Mouse (Mus musculus) MEL (cell line): ENCODE results near the gene Gpx1.
"Not testable (repeated sequence)": the region's sequence is repeated elsewhere in the genome, so short reads cannot be mapped to it uniquely, and the experiment has no call there.

Source experiments
- CHD2 ChIP-seq: IDR thresholded peaks from 2 replicates; pipeline ENCODE4 v1.6.1; 2011; ENCODE audit warnings: low read length, improper control_type of control experiment
- CTCF ChIP-seq, 3 experiments: IDR thresholded peaks in 2 of 3; conservative IDR thresholded peaks in 1 of 3; 2 replicates each; pipeline ENCODE4 v1.5.1; 2011 to 2012; ENCODE audit warnings: low read length in 3 of 3, low read depth in 2 of 3, mild to moderate bottlenecking in 2 of 3, improper control_type of control experiment in 1 of 3, inconsistent platforms in 1 of 3, mixed read lengths in 1 of 3, moderate library complexity in 1 of 3; ENCODE audit not compliant: control insufficient read depth in 1 of 3, insufficient read depth in 1 of 3, poor library complexity in 1 of 3, severe bottlenecking in 1 of 3
- EP300 ChIP-seq, 2 experiments: IDR thresholded peaks; 2 replicates each; pipeline ENCODE4 v1.6.1; 2011; ENCODE audit warnings: improper control_type of control experiment in 2 of 2, low read length in 2 of 2, low read depth in 1 of 2, mild to moderate bottlenecking in 1 of 2
- POLR2A ChIP-seq, 2 experiments: IDR thresholded peaks; 2 replicates each; pipeline ENCODE4 v1.6.1; 2011 to 2012; ENCODE audit warnings: low read length in 2 of 2, mild to moderate bottlenecking in 2 of 2, control low read depth in 1 of 2, improper control_type of control experiment in 1 of 2, low read depth in 1 of 2, moderate library complexity in 1 of 2; ENCODE audit not compliant: control insufficient read depth in 1 of 2, insufficient read depth in 1 of 2, poor library complexity in 1 of 2
- POLR2AphosphoS2 ChIP-seq: IDR thresholded peaks from 2 replicates; pipeline ENCODE4 v1.6.1; 2011; ENCODE audit warnings: low read length, improper control_type of control experiment
- TBP ChIP-seq: IDR thresholded peaks from 2 replicates; pipeline ENCODE4 v1.8.0; 2011; ENCODE audit warnings: low read depth, low read length, improper control_type of control experiment
- TCF12 ChIP-seq: IDR thresholded peaks from 2 replicates; pipeline ENCODE4 v1.6.1; 2014; ENCODE audit warnings: low read depth, mild to moderate bottlenecking, inconsistent platforms, low read length, improper control_type of control experiment, moderate library complexity
- ZNF384 ChIP-seq: IDR thresholded peaks from 2 replicates; pipeline ENCODE4 v1.6.1; 2012; ENCODE audit warnings: low read depth, mild to moderate bottlenecking, inconsistent platforms, low read length, improper control_type of control experiment

GRCm38 (mm10) chr9:108322054-108322453 lies 16.6 kb upstream of the Gpx1 start:
- TF ChIP-seq CTCF (IDR thresholded peaks at IDR 0.05 in 2 of 3, conservative IDR thresholded peaks at IDR 0.05 in 1 of 3; ENCODE audit: control insufficient read depth in 1 of 3, insufficient read depth in 1 of 3, low read depth in 2 of 3, low read length in 3 of 3, poor library complexity in 1 of 3, severe bottlenecking in 1 of 3) = peak in 1 of 3 experiments; percentile 17; a peak in 1 of 6 replicates
- TF ChIP-seq POLR2A (IDR thresholded peaks at IDR 0.05; ENCODE audit: control insufficient read depth in 1 of 2, insufficient read depth in 1 of 2, low read depth in 1 of 2, low read length in 2 of 2, poor library complexity in 1 of 2); TCF12; EP300 (IDR thresholded peaks at IDR 0.05; ENCODE audit: low read depth in 1 of 2, low read length in 2 of 2); CHD2; POLR2AphosphoS2; TBP; ZNF384: not testable (repeated sequence)
